Mouse (Mus musculus) c-Kit-positive CD71-positive TER-119-positive erythroid progenitor cells, embryonic 14.5 days (primary cell): ENCODE measurements at regions not wholly inside any gene's neighbourhood (a gene's known extent, or its start where the extent isn't known, plus 50 kb on each side); places are given as distances from the start of the nearest gene placed in this dataset.

Experiments
- DNase-seq: peaks from one replicate; pipeline ENCODE4 v3.0.0-alpha.2; 2013; ENCODE audit warnings: low spot score

DNA sequence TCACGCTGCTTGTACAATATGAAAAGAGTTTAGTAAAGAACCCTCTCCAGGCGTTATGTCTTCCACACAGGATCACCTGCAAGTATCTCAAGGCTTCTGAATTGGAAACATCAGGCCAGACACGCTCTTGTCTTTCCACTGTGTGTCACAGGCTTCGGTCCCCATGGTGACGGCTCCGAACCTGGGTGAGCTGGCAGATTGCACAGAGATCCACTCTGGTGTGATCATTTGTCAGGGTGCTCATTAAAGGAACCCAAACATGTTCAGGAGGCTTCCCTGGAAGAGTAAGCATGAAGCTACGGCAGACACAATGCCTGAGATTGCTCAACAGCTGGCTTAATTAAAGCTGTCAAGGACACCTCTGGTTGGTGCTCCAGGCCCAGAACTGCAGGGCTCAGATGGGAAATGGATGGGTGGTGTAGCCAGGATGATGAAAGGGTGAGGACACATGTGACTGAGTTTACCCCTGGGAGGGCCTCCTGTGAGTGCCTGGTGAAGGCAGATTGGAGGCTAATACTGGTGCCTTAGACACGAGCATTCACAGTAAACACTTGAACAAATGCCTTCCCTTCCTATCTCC is 63.3 kb upstream of the Map1b start:
- no peak for DNase-seq

DNA sequence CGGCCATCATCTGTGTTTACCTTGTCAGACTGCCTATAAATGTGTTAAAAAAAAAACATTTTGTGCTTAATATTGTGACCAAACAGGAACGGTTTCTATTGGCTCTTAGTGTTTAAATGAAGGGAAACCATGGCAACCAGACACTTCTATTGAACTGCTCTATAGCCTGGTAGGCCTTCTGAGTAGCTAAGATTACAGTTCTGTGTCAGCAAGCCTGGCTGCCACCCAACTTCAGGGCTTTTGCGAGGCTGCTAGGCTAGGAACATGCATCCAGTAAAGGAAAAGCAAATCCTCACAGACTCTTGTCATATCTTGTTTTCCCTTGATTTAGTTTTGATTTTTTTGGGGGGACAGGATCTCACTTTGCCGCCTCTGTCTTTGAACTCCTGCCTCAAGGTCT is 61.3 kb upstream of the Map1b start:
- DNase-seq: no peak

GRCm38 (mm10) chr13:99573021-99573420 is 56.7 kb upstream of the Map1b start:
- DNase-seq: no peak

DNA sequence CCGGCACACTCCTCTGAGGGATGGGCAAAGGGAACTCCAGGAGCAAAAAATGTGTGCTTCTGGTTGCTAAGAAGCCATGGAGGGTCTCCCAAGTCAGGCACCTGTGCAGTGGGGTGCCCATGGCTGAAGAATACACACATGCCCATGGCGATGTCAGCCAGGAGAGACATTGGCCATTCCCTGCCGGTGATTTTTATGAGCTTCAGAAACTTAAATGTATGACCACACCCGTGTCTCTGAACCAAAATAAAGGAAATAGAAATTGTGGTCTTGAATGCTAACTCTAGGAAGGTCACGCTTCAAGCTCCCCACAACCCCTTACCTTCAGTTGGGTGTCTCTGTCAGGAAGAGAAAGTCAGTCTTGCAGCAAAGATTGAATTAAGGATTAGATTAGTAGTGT is 56.0 kb upstream of the Map1b start:
- DNase-seq: no peak
